Mouse (Mus musculus): ENCODE measurements around the gene Myh6.

DNA sequence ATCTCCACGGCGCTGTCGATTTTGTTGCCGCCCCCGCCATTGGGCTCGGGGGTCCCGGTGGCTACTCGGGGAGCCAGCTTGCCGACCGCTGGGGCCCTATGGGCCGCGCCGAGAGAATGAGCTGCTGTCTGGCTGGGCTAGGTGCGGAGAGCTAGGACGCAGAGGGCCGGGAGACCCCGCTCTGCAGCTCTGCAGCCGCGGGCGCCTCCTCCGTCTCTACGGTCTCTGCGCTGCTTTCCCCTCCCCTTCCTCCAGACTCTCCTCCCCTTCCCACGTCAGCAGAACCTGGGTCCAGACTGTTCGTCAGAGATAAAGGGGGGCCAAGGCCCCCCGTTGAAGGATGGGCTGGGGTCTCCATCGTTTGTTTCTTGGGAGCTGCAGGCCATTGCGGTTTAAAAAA lies 53.8 kb downstream of the Myh6 start, which contains the start of gene Slc22a17:
- peak; percentile 10; the same call in 1 of the 2 replicates for TF ChIP-seq CTCF (IDR thresholded peaks at IDR 0.05)
- TF ChIP-seq EP300 (IDR thresholded peaks at IDR 0.05): no peak
